Mouse (Mus musculus) testis, adult 10 weeks (tissue): Measurements from ENCODE around the gene Olfr1467. TPM values are rescaled to one million over a fixed set of nuclear protein-coding genes. Genes with fewer than 3 reads are reported as not detected.

ENCODE experiments used
- polyA plus RNA-seq: library from polyadenylated mRNA; stranded (reverse); fragments of 350-450 nt; fragmentation: Illumina TruSeq; extraction: RNeasy Lipid Tissue Mini Kit (QIAGEN cat#74804); gene quantifications from one replicate; pipeline ENCODE4 v1.2.3, GENCODE M21; 2014; ENCODE audit warnings: low read depth, low replicate concordance

Gene Olfr1467
- not detected for polyA plus RNA-seq

GRCm38 (mm10) chr19:13361936-13362335 is at the start of gene Olfr1467:
TSS of gene Olfr1467 (plus strand) at chr19:13362236.

GRCm38 (mm10) chr19:13315441-13315840 is 46.6 kb upstream of the Olfr1467 start, which contains the start of gene Olfr1465:
TSS of gene Olfr1465 (minus strand) at chr19:13315541.

GRCm38 (mm10) chr19:13338562-13338961 is 23.5 kb upstream of the Olfr1467 start, which contains the start of gene Olfr1466:
TSS of gene Olfr1466 (plus strand) at chr19:13338862.

GRCm38 (mm10) chr19:13407549-13407948 is 45.5 kb downstream of the Olfr1467 start, which contains the start of gene Olfr1469:
TSS of gene Olfr1469 (plus strand) at chr19:13407849.

Other genes starting within 250 kb of the Olfr1467 start
- gene Olfr1459, start 212.7 kb upstream of the Olfr1467 start, polyA plus RNA-seq = 0.04 TPM
- gene Olfr1461, start 199.2 kb upstream of the Olfr1467 start, polyA plus RNA-seq = not detected
- gene Olfr1462, start 176.5 kb upstream of the Olfr1467 start, polyA plus RNA-seq = not detected
- not detected for gene Olfr1463, start 130.9 kb upstream of the Olfr1467 start, polyA plus RNA-seq
- not detected for gene Olfr1465, start 46.7 kb upstream of the Olfr1467 start, polyA plus RNA-seq
- not detected for gene Olfr1466, start 23.4 kb upstream of the Olfr1467 start, polyA plus RNA-seq
- not detected for gene Olfr1469, start 45.6 kb downstream of the Olfr1467 start, polyA plus RNA-seq
- not detected for gene Olfr1471, start 81.2 kb downstream of the Olfr1467 start, polyA plus RNA-seq
- not detected for gene Olfr1472, start 93.8 kb downstream of the Olfr1467 start, polyA plus RNA-seq
- gene Olfr1474, start 107.3 kb downstream of the Olfr1467 start, polyA plus RNA-seq = not detected
- not detected for gene Olfr1475, start 118.0 kb downstream of the Olfr1467 start, polyA plus RNA-seq
- not detected for gene Olfr1477, start 138.3 kb downstream of the Olfr1467 start, polyA plus RNA-seq
- gene Olfr1480, start 165.7 kb downstream of the Olfr1467 start, polyA plus RNA-seq = not detected
- gene Olfr1484, start 221.3 kb downstream of the Olfr1467 start, polyA plus RNA-seq = not detected